Mouse (Mus musculus) ES-Bruce4 (cell line): ENCODE results near the gene Actr8.

Experiments
- CTCF ChIP-seq: IDR thresholded peaks from one replicate; pipeline ENCODE4 v1.8.1; 2011; ENCODE audit warnings: low read depth, low read length
- EP300 ChIP-seq: IDR thresholded peaks from 2 replicates; pipeline ENCODE4 v1.6.1; 2011; ENCODE audit warnings: low read depth, low read length; ENCODE audit not compliant: insufficient read depth
- POLR2A ChIP-seq: IDR thresholded peaks from one replicate; pipeline ENCODE4 v1.8.1; 2011; ENCODE audit warnings: low read length; ENCODE audit not compliant: insufficient read depth

DNA sequence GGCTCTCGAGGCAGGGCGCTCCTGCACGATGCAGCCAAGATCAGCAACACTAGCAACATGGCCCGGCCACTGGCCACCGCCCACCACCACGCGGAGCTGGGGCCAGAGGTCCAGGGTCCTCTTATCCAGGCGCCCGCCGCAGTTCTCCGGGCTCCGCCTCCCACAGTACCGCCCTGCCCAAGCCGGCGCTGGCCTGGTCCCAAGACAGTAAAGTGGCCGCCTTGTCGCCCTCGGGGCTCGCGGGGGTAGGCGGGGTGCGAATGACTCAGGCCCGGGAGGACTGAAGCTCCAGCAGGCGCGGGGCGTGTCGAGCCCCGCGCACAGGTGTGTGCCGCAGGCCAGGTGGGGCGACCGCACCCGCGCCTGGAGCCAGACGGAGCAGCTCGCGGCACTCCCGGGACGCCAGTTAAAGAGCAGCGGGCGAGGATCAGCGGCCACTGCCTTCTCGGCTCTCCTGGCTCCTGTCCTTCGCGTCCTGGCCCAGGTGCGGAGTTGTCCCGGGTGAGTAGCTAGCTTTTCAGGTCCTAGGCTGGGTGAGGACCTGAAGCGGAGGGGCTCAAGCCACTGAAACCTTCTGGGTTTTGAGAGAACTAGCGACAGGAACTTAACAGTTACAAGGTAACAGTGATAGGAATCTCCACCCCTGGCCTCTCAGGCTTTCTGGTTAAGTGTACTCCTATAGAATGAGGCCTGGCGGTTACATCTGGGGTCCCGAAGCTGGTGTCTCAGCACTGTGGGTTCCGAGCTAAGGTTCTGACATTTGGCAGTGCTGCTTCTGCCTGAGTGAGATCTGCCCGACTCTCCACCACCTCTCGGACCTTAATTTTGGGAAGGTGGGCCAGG, 30.8 kb downstream of the Actr8 start, which contains the start of the genes Il17rb and Chdh:
- TF ChIP-seq CTCF (no peak), POLR2A (no peak), EP300 (no peak)
